Mouse (Mus musculus) right cerebral cortex, postnatal 25 days (tissue): Measurements from ENCODE around the gene Ccni.

Experiments used
- DNase-seq: peaks from one replicate; pipeline ENCODE4 v3.0.0; 2022

Gene Ccni

GRCm38 (mm10) chr5:93206109-93207005 lies at the start of gene Ccni, which contains the start of gene 2010109A12Rik:
TSS of gene Ccni (minus strand) at chr5:93206495.
TSS of gene 2010109A12Rik (plus strand) at chr5:93206518.
- peak; percentile 95 for DNase-seq

GRCm38 (mm10) chr5:93255759-93256265 lies 49.5 kb upstream of the Ccni start:
- no peak for DNase-seq

- DNase-seq, result no peak
These were observed 44.9 kb upstream of the Ccni start for GRCm38 (mm10) chr5:93251001-93251760.

GRCm38 (mm10) chr5:93249940-93250578 lies 43.8 kb upstream of the Ccni start:
- DNase-seq, result no peak

GRCm38 (mm10) chr5:93245280-93245679 lies 39.0 kb upstream of the Ccni start:
- DNase-seq, result no peak

GRCm38 (mm10) chr5:93239590-93240544 lies 33.6 kb upstream of the Ccni start:
- no peak for DNase-seq

- DNase-seq, result no peak
These were observed 30.2 kb upstream of the Ccni start for GRCm38 (mm10) chr5:93236541-93236940.

GRCm38 (mm10) chr5:93235888-93236287 lies 29.6 kb upstream of the Ccni start:
- DNase-seq, result no peak

- no peak for DNase-seq
These were observed 28.3 kb upstream of the Ccni start for GRCm38 (mm10) chr5:93234605-93235004.

GRCm38 (mm10) chr5:93234130-93234529 lies 27.8 kb upstream of the Ccni start:
- no peak for DNase-seq

- no peak for DNase-seq
These were observed 26.5 kb upstream of the Ccni start for GRCm38 (mm10) chr5:93232838-93233237.

- no peak for DNase-seq
These were observed 25.4 kb upstream of the Ccni start for GRCm38 (mm10) chr5:93231721-93232120.

GRCm38 (mm10) chr5:93229527-93229926 lies 23.2 kb upstream of the Ccni start:
- DNase-seq, result no peak

- no peak for DNase-seq
These were observed 20.9 kb upstream of the Ccni start for GRCm38 (mm10) chr5:93227157-93227556.

GRCm38 (mm10) chr5:93224549-93224948 lies 18.3 kb upstream of the Ccni start:
- DNase-seq, result no peak

- no peak for DNase-seq
These were observed 15.4 kb upstream of the Ccni start for GRCm38 (mm10) chr5:93221661-93222060.

GRCm38 (mm10) chr5:93218375-93218774 lies 12.1 kb upstream of the Ccni start:
- DNase-seq, result no peak

GRCm38 (mm10) chr5:93207555-93207954 lies 1.3 kb upstream of the Ccni start:
- no peak for DNase-seq

- DNase-seq, result no peak
These were observed 682 bp upstream of the Ccni start for GRCm38 (mm10) chr5:93207006-93207348.

- peak; percentile 61 for DNase-seq
These were observed 755 bp downstream of the Ccni start for GRCm38 (mm10) chr5:93205371-93206108.

- DNase-seq, result no peak
These were observed 5.1 kb downstream of the Ccni start for GRCm38 (mm10) chr5:93201181-93201580.
